Mouse (Mus musculus) embryonic facial prominence, embryonic 10.5 days (tissue): ENCODE data around the gene Mfsd4b5. TPM values are rescaled to one million over a fixed set of nuclear protein-coding genes. Genes with fewer than 3 reads are reported as not detected.
"Not testable (repeated sequence)": the region's sequence is repeated elsewhere in the genome, so short reads cannot be mapped to it uniquely, and the experiment has no call there.

Source experiments
- DNase-seq: peaks from one replicate; pipeline ENCODE4 v3.0.0-alpha.2; 2017; ENCODE audit warnings: low spot score
- H3K27ac ChIP-seq: fragments of 300-500 bp; sonication (generic); replicated peaks from 2 replicates; pipeline ENCODE4 v1.5.1; 2016; ENCODE audit warnings: mild to moderate bottlenecking
- H3K27me3 ChIP-seq: fragments of 300-500 bp; sonication (generic); replicated peaks from 2 replicates; pipeline ENCODE4 v1.6.1; 2016; ENCODE audit warnings: low read depth, mild to moderate bottlenecking; ENCODE audit not compliant: poor library complexity, severe bottlenecking
- H3K36me3 ChIP-seq: fragments of 300-500 bp; sonication (generic); replicated peaks from 2 replicates; pipeline ENCODE4 v1.6.1; 2016; ENCODE audit warnings: mild to moderate bottlenecking, moderate library complexity
- H3K4me1 ChIP-seq: fragments of 300-500 bp; sonication (generic); 2 replicates; pipeline ENCODE4 v1.6.1; 2016
- H3K4me3 ChIP-seq: fragments of 300-500 bp; sonication (generic); 2 replicates; pipeline ENCODE4 v1.5.1; 2016; ENCODE audit warnings: mild to moderate bottlenecking, moderate library complexity
- H3K9me3 ChIP-seq: fragments of 300-500 bp; sonication (generic); 2 replicates; pipeline ENCODE4 v1.6.1; 2016; ENCODE audit warnings: mild to moderate bottlenecking
- WGBS: fragments of 180-500 bp; shearing (Covaris S2); methylation state at CpG from one replicate; pipeline ENCODE4 v1.1.7; 2016; 5-methylcytosine and 5-hydroxymethylcytosine counted together
- polyA plus RNA-seq: library from polyadenylated mRNA; unstranded; fragments of >200 nt; fragmentation: Nextera tagmentation; extraction: Ambion mirVana; gene quantifications from 2 replicates; pipeline ENCODE4 v1.2.1, GENCODE M21; 2016

The Mfsd4b5 gene
- polyA plus RNA-seq, 1 experiment from 2014 or later = not detected

- Histone ChIP-seq H3K36me3 (no peaks in the 10 kb centered on the region), H3K9me3 (no peaks in the 10 kb centered on the region), H3K4me3 (peak within 1 kb of the TSS; percentile 73), H3K27me3 (peaks cover 16% of the 10 kb centered on the region; the same call in 1 of the 2 replicates), H3K27ac (peak within 1 kb of the TSS; percentile 71), H3K4me1 (peaks cover 12% of the 10 kb centered on the region)
- WGBS = under 1% methylated on average over 38 of the region's 38 CpGs
- peak; percentile 93 for DNase-seq
These were observed 26.5 kb downstream of the Mfsd4b5 start, which contains the start of gene Mfsd4b3 for GRCm38 (mm10) chr10:39959761-39960440. Gene Mfsd4b3 (minus strand): TSS chr10:39960153.

- no peaks in the 10 kb centered on the region for H3K9me3 ChIP-seq
- peaks cover 16% of the 10 kb centered on the region; the same call in 1 of the 2 replicates for H3K27me3 ChIP-seq
- no peak overlapping the region for H3K27ac ChIP-seq
- WGBS = 76% methylated on average over 4 of the region's 4 CpGs
- H3K4me3 ChIP-seq = no peak overlapping the region
- H3K36me3 ChIP-seq = no peaks in the 10 kb centered on the region
- no peak for DNase-seq
- peaks cover 12% of the 10 kb centered on the region for H3K4me1 ChIP-seq
These were observed 28.2 kb downstream of the Mfsd4b5 start for GRCm38 (mm10) chr10:39958266-39958665.

GRCm38 (mm10) chr10:39956340-39956878 lies 30.0 kb downstream of the Mfsd4b5 start:
- H3K4me1 ChIP-seq = peaks cover 12% of the 10 kb centered on the region
- H3K4me3 ChIP-seq = no peak overlapping the region
- H3K36me3 ChIP-seq = no peaks in the 10 kb centered on the region
- H3K27ac ChIP-seq = no peak overlapping the region
- H3K9me3 ChIP-seq = no peaks in the 10 kb centered on the region
- 74% methylated on average over 2 of the region's 2 CpGs for WGBS
- DNase-seq = no peak
- H3K27me3 ChIP-seq = peaks cover 16% of the 10 kb centered on the region; the same call in 1 of the 2 replicates

- 87% methylated on average over 2 of the region's 2 CpGs for WGBS
These were observed 31.3 kb downstream of the Mfsd4b5 start for GRCm38 (mm10) chr10:39955163-39955562.

GRCm38 (mm10) chr10:39949377-39949954 lies 37.0 kb downstream of the Mfsd4b5 start:
- Histone ChIP-seq H3K36me3 (no peaks in the 10 kb centered on the region), H3K4me3 (no peak overlapping the region), H3K9me3 (no peaks in the 10 kb centered on the region), H3K27me3 (no peaks in the 10 kb centered on the region), H3K4me1 (no peaks in the 10 kb centered on the region), H3K27ac (no peak overlapping the region)
- DNase-seq = no peak
- 89% methylated on average over 2 of the region's 2 CpGs for WGBS

More at GRCm38 (mm10) chr10:39955163-39955562, 31.3 kb downstream of the Mfsd4b5 start:
- peaks cover 8% of the 10 kb centered on the region for H3K4me1 ChIP-seq
- no peak overlapping the region for H3K27ac ChIP-seq
- H3K27me3 ChIP-seq = peaks cover 16% of the 10 kb centered on the region; the same call in 1 of the 2 replicates
- H3K4me3 ChIP-seq = no peak overlapping the region
- DNase-seq = no peak
- no peaks in the 10 kb centered on the region for H3K9me3 ChIP-seq
- H3K36me3 ChIP-seq = no peaks in the 10 kb centered on the region

- H3K4me3 ChIP-seq, H3K27me3 ChIP-seq, H3K27ac ChIP-seq, H3K36me3 ChIP-seq, H3K9me3 ChIP-seq, H3K4me1 ChIP-seq, DNase-seq: not testable (repeated sequence)
- WGBS = 55% methylated on average over 3 of the region's 3 CpGs
These were observed 39.3 kb downstream of the Mfsd4b5 start for GRCm38 (mm10) chr10:39947195-39947594.

GRCm38 (mm10) chr10:39936553-39936952 lies 49.9 kb downstream of the Mfsd4b5 start:
- Histone ChIP-seq H3K4me1 (peaks cover 4% of the 10 kb centered on the region; the same call in 1 of the 2 replicates), H3K36me3 (no peaks in the 10 kb centered on the region), H3K9me3 (no peaks in the 10 kb centered on the region), H3K27ac (no peak overlapping the region), H3K4me3 (no peak overlapping the region), H3K27me3 (no peaks in the 10 kb centered on the region)
- 74% methylated on average over 7 of the region's 7 CpGs for WGBS
- no peak for DNase-seq

GRCm38 (mm10) chr10:39926616-39927139 lies 59.8 kb downstream of the Mfsd4b5 start, which contains the start of gene Mfsd4b2:
Gene Mfsd4b2 (minus strand): TSS chr10:39926923.
- WGBS = 1% methylated on average over 41 of the region's 41 CpGs
- Histone ChIP-seq H3K27me3 (peaks cover 45% of the 10 kb centered on the region), H3K9me3 (no peaks in the 10 kb centered on the region), H3K4me3 (peak within 1 kb of the TSS; percentile 57), H3K27ac (peak within 1 kb of the TSS; percentile 75), H3K4me1 (peaks cover 10% of the 10 kb centered on the region), H3K36me3 (no peaks in the 10 kb centered on the region)
- peak; percentile 70 for DNase-seq

GRCm38 (mm10) chr10:39924556-39924955 lies 61.9 kb downstream of the Mfsd4b5 start:
- Histone ChIP-seq H3K27me3 (peaks cover 48% of the 10 kb centered on the region), H3K4me1 (peaks cover 10% of the 10 kb centered on the region)
- 73% methylated on average over 8 of the region's 8 CpGs for WGBS
- not testable (repeated sequence) for H3K4me3 ChIP-seq, H3K27ac ChIP-seq, DNase-seq, H3K9me3 ChIP-seq, H3K36me3 ChIP-seq

GRCm38 (mm10) chr10:39912616-39913015 lies 73.8 kb downstream of the Mfsd4b5 start:
- Histone ChIP-seq H3K9me3 (no peaks in the 10 kb centered on the region), H3K27ac (no peak overlapping the region), H3K4me3 (no peak overlapping the region), H3K4me1 (no peaks in the 10 kb centered on the region), H3K36me3 (no peaks in the 10 kb centered on the region), H3K27me3 (no peaks in the 10 kb centered on the region)
- DNase-seq = no peak

GRCm38 (mm10) chr10:39908768-39909441 lies 77.5 kb downstream of the Mfsd4b5 start:
- no peaks in the 10 kb centered on the region for H3K27me3 ChIP-seq
- H3K9me3 ChIP-seq = no peaks in the 10 kb centered on the region
- WGBS = 71% methylated on average over 13 of the region's 13 CpGs
- H3K4me1 ChIP-seq = no peaks in the 10 kb centered on the region
- H3K36me3 ChIP-seq = no peaks in the 10 kb centered on the region
- H3K27ac ChIP-seq = no peak overlapping the region
- DNase-seq = no peak
- no peak overlapping the region for H3K4me3 ChIP-seq
